Mouse (Mus musculus): ENCODE results near the gene Irf2bp1.

The Irf2bp1 gene

DNA sequence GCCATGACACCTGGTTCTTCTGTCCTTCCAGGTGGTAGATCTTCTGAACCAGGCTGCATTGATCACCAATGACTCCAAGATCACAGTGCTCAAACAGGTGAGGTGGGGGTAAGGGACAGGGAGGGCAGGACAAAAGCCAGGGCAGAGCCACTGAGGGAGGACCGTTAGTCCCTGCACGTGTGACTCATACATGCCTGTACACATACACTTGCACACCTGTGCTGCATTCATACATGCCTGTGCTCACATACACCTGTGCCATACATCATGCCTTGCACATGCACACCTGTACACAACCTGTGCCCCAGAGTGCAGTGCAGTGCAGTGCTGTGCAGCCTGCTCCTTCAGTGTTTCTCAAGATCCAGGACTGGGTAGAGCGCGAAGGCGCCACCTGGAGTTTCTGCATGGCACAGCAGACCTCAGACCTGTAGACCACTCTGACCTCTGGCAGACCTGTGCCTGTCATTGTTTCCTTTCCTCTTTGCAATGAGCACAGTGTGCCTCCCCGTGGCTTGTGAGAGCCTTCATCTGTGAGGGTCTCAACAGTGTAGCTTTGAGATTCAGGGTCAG, 25.3 kb downstream of the Irf2bp1 start:
- DNase-seq, result no peak

DNA sequence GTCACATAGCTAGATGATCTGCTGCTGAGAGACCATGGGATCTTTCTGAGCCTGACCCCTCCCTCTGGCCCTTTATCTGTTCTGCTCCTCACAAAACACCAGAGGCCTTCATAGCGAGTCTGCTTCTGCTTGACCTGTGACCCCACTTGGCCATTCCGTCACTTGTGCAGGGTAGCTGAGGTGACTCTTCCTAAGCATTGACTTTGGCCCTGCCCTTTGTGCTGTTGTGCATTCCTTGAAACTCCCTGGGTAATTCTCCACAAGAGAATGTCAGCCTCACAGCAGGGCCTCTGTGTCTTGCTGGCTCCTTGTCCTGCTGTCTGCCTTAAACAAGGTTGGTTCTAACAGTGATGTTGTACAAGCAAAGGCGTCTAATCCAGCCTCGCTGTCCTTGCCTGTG, 27.8 kb downstream of the Irf2bp1 start:
- no peak for DNase-seq

DNA sequence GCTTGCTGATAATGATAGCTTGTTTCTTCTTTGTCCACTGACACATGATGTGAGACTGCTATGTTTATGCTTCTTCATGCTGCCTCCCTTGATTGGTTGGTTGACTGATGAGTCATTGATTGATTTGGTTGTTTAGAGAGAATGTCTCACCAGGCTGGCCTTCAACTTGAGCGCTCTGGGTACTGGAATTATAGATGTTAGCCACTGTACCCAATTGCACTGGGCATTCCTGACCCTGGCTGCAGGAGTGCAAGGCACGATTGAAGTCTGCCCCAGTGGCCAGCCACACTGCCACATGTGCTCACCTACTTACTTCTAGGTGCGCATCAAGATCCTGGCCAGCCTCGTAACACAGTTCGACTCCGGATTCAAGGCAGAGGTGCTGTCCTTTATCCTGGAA, 40.8 kb downstream of the Irf2bp1 start:
- DNase-seq, result no peak

DNA sequence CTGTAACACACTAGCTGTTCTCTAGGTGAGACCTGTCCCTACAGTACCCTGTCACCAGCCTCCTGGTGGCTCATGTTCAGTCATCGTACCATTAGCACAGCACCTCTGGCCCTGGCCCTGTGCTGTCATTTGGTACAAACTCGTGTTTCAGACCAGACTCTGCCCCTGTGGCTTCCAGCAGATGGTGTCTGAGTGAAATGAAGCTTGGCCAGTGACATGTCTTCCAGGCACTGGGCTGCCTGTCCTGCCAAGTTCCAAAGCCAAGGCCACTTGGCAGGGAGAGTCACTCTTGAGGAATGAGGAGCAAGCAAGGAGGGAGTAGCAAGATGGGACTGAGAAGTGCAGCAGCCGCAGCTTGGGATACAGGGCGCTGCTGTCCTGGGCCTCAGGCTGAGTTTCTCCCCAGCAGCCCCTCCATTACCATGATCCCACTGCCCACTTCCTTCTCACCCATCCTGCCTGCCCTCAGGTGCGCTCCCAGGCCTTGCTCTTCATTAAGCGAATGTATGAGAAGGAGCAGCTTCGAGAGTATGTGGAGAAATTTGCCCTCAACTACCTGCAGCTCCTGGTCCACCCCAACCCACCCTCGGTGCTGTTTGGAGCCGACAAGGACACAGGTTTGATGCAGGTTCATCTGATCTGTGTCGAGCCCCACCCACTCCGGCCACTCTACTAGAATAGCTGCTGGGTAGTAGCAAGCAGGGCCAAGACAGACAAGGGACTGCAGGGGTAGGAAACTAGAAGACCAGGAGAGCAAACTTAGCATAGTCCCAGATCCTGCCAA, 42.6 kb downstream of the Irf2bp1 start:
- peak; percentile 86 for DNase-seq

DNA sequence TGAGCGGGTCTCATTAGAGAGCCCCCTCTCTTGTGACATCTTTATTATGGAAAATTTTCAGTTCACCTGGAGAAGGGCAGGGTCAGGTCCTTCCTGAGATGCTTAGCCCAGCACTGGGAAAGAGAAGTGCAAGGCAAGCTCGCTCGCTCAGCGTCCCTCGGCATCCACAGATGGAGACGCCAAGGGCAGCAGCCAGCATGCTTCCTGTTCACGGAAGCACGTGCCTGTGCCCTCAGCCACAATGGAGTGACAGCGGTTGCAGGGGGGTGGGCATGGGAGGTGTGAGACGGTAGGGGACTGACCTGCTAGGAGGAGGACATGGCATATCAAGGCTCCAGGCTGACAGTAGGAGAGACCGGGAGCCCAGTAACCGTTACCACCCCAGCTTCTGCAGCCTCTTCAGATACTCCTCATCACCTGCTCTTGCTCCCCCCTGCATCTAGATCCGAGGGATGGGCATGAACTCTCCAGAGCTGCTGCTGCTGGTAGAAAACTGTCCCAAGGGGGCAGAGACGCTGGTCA, 44.2 kb downstream of the Irf2bp1 start:
- no peak for DNase-seq

DNA sequence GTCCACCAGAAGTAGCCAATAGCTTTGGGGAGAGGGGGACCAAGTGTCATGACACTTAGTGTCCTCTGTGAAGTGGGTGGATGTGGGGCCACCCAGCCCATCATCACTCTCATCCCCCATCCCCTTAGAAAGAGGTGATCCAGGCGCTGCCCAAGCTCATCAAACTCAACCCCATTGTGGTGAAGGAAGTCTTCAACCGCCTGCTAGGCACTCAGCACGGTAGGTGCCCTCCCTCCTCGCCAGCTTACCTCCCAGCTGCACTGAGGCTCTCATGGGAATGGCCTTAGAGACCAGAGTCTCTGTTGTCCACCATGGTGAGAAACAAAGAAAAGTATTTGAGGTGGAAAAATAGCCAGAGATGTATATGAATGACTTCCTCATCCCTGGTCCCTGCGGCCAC, 45.4 kb downstream of the Irf2bp1 start:
- no peak for DNase-seq

DNA sequence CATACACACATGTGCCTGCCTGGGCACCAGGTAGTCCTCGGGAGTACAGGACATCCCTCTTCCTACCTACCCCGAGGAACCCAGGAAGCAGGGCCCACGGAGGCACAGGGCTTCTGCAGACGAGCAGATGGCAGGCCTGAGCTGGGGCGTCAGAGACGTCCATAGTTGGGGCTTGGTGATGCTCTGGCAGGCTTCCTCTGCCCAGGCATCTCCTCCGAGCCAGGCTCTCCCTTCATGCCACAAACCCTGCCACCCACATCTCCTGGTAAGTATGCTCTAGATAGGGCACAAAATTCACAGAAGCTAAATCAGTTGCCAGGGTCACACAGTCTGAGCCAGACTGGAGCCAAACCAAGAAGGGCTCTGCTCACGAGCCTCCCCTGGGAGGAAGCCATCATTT, 46.3 kb downstream of the Irf2bp1 start:
- no peak for DNase-seq

DNA sequence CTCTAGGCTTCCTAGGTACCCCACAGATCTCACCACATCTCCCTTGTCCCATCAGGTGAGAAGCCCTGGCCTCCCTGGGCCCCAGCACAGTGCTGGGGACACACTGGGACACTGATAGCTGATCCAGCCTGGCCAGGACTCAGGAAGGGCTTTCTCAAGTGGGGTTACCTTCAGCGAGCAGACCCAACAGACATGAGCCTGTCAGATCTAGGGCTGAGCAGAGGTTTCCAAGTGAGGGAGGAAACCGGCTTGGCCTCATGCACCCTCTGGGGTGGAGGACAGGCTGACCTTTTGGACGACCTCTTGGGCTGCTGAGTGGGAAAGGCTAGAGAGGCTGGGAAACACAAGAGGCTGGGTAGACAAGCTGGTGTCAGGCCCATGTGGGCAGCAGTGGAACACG, 47.3 kb downstream of the Irf2bp1 start:
- no peak for DNase-seq

DNA sequence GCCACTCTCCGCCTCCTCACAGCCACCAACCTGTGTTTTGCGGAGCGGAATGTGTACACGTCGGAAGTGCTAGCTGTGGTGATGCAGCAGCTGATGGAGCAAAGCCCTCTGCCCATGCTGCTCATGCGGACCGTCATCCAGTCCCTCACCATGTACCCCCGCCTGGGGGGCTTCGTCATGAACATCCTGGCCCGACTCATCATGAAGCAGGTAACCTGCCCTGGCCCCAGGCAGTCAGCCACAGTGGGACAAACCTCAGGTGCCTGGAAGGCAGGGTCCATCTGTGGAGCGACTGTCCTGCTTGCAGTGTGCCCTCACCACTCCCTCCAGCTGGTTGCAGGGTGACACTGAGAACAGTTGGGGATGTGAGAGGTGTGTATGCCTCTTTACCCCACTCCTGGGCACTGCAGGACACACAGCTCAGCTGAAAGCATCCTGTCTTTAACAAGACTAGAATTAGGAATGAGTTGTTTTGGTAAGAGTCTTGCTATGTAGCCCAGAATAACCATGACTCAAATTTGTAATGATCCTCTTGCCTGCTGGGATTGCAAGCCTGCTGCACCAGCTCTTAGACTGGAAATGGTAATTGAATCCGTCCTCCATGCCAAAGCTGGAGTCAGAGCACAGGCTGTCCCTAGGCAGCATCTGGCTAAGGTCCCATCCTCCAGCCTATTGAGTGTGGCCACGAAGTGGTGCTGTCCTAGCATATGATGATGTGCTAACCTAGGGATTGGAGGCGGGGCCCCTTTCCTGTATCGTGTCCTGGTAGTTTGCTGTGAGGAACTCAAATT, 48.7 kb downstream of the Irf2bp1 start:
- DNase-seq, result no peak

DNA sequence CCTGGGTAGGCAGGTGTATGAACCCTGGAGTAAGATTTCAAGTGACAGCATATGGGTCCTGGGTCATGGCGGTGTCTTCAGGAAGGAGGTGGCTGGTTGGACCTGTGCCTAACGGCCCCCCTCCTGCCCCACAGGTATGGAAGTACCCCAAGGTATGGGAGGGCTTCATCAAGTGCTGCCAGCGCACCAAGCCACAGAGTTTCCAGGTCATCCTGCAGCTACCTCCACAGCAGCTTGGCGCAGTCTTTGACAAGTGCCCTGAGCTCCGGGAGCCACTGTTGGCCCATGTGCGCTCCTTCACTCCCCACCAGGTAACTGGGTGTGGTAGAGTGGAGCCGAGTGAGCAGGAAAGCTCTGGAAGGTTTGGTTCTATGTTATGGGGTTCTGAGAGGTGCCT, 49.3 kb downstream of the Irf2bp1 start:
- no peak for DNase-seq

DNA sequence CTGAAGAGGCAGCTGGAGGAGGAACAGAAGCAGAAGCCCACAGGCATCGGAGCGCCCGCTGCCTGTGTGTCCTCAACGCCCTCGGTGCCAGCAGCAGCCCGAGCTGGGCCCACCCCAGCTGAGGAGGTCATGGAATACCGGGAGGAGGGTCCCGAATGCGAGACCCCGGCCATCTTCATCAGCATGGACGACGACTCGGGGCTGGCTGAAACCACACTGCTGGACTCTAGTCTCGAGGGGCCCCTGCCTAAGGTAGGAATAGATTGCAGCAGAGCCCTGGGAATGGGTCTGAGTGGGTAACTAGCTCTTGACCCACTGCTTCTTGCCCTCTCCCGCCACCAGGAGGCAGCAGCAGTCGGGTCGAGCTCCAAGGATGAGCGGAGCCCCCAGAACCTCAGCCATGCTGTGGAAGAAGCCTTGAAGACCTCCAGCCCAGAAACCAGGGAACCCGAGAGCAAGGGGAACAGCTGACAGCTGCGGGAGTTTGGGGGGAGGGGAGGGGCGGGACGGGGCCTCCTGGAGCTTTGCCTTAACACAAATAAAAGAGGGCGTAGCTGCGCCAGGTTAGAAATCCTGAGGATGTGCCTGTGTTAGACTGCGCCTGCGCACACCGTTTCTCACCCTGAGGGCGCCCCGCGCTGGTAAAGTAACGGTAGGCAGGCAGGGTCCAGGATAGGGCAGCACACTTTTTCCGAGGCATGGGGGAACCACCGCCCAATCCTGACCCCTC, 50.4 kb downstream of the Irf2bp1 start, which contains the start of gene Rsph6a:
Gene Rsph6a, plus strand, starts transcription at position 644 of the 730 bp plus-strand sequence.
- no peak for DNase-seq

DNA sequence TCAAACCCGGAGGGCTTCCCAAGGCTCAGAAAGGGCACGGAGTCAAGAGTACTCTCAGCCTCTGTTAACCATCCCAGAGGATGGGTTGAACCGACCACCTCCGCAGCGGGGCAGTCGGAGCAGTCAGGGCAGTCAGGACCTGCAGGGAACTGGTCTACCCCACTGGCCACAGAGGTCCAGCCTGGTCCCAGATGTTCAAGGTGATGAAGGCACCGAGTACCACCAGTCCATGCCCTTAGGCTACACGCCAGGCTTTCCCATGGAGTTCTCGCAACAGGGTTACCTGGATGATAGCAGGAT, 50.9 kb downstream of the Irf2bp1 start:
- no peak for DNase-seq

DNA sequence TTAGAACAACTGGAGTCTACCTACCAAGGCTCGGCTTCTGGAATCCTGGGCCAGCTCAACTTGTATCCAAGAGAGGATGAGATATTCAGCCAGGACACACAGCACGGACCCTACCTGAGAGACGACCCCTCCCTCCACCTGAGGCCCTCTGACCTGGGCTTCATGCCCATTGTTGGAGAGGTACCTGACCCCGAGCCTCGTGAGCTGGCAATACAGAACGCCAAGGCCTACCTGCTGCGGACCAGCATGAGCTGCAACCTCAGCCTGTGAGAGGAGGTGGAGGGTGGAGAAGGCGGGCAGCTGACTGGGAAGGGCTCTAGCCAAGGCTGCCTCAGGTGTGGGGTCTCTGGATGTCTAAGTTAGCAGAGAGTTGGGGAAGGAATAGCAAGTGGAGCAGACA, 51.3 kb downstream of the Irf2bp1 start:
- no peak for DNase-seq
